Mouse (Mus musculus): ENCODE measurements around the gene Tmprss11g. TPM values are rescaled to one million over a fixed set of nuclear protein-coding genes. Genes with fewer than 3 reads are reported as not detected.

The Tmprss11g gene
- polyA plus RNA-seq, 1 experiment from 2014 or later = not detected

Other genes starting within 250 kb of the Tmprss11g start
- not detected in 2 replicates for gene Tmprss11c, start 229.3 kb downstream of the Tmprss11g start, polyA plus RNA-seq (2015; fragmentation: Nextera tagmentation; extraction: Ambion mirVana)
- gene Tmprss11d, start 145.2 kb downstream of the Tmprss11g start, polyA plus RNA-seq (2015; fragmentation: Nextera tagmentation; extraction: Ambion mirVana) = not detected in 2 replicates
- not detected in 2 replicates for gene Tmprss11a, start 49.6 kb downstream of the Tmprss11g start, polyA plus RNA-seq (2015; fragmentation: Nextera tagmentation; extraction: Ambion mirVana)
- gene Tmprss11f, start 113.8 kb upstream of the Tmprss11g start, polyA plus RNA-seq (2015; fragmentation: Nextera tagmentation; extraction: Ambion mirVana) = not detected in 2 replicates
- not detected in 2 replicates for gene Tmprss11b, start 157.8 kb upstream of the Tmprss11g start, polyA plus RNA-seq (2015; fragmentation: Nextera tagmentation; extraction: Ambion mirVana)
- gene Tmprss11e, start 227.2 kb upstream of the Tmprss11g start, polyA plus RNA-seq (2015; fragmentation: Nextera tagmentation; extraction: Ambion mirVana) = not detected in 2 replicates